Mouse (Mus musculus) forebrain, postnatal 0 days (tissue): ENCODE measurements at regions not wholly inside any gene's neighbourhood (a gene's known extent, or its start where the extent isn't known, plus 50 kb on each side); places are given as distances from the start of the nearest gene placed in this dataset.

Experiments
- ATAC-seq: fragments of 200-750 bp; cut with Nextera tagmentation; 2 replicates; pipeline ENCODE4 v1.8.0; 2017; ENCODE audit warnings: mild to moderate bottlenecking, moderate library complexity
- DNase-seq: peaks from one replicate; pipeline ENCODE4 v3.0.0-alpha.2; 2015
- H3K27ac ChIP-seq: fragments of 300-500 bp; sonication (generic); 2 replicates; pipeline ENCODE4 v1.5.1; 2014; ENCODE audit warnings: low read depth, mild to moderate bottlenecking, antibody characterized with exemption, low read length, moderate library complexity, mixed read lengths
- H3K27me3 ChIP-seq: fragments of 300-500 bp; sonication (generic); 2 replicates; pipeline ENCODE4 v1.6.1; 2014; ENCODE audit warnings: mild to moderate bottlenecking, low read length, mixed read lengths; ENCODE audit not compliant: insufficient read depth
- H3K36me3 ChIP-seq: fragments of 300-500 bp; sonication (generic); 2 replicates; pipeline ENCODE4 v1.6.1; 2014; ENCODE audit warnings: mild to moderate bottlenecking, moderate library complexity; ENCODE audit not compliant: insufficient read depth
- H3K4me1 ChIP-seq: fragments of 300-500 bp; sonication (generic); 2 replicates; pipeline ENCODE4 v1.6.1; 2014; ENCODE audit warnings: antibody characterized with exemption; ENCODE audit not compliant: insufficient read depth
- H3K4me2 ChIP-seq: fragments of 300-500 bp; sonication (generic); 2 replicates; pipeline ENCODE4 v1.6.1; 2014; ENCODE audit warnings: low read depth, mild to moderate bottlenecking, moderate library complexity
- H3K4me3 ChIP-seq: fragments of 300-500 bp; sonication (generic); 2 replicates; pipeline ENCODE4 v1.5.1; 2014; ENCODE audit warnings: low read depth, low read length, mixed read lengths
- H3K9ac ChIP-seq: fragments of 300-500 bp; sonication (generic); 2 replicates; pipeline ENCODE4 v1.6.1; 2014; ENCODE audit warnings: mild to moderate bottlenecking
- H3K9me3 ChIP-seq: fragments of 300-500 bp; sonication (generic); 2 replicates; pipeline ENCODE4 v1.6.1; 2016; ENCODE audit warnings: low read length
- CTCF ChIP-seq: sonication (generic); IDR thresholded peaks from 2 replicates; pipeline ENCODE4 v1.5.1; 2016; ENCODE audit warnings: antibody characterized with exemption, control low read depth, low read depth
- WGBS: fragments of 180-500 bp; shearing (Covaris S2); extraction: QIAGEN DNeasy Blood & Tissue Kit; methylation state at CpG from one replicate; pipeline ENCODE4 v1.1.7; 2014; 5-methylcytosine and 5-hydroxymethylcytosine counted together

DNA sequence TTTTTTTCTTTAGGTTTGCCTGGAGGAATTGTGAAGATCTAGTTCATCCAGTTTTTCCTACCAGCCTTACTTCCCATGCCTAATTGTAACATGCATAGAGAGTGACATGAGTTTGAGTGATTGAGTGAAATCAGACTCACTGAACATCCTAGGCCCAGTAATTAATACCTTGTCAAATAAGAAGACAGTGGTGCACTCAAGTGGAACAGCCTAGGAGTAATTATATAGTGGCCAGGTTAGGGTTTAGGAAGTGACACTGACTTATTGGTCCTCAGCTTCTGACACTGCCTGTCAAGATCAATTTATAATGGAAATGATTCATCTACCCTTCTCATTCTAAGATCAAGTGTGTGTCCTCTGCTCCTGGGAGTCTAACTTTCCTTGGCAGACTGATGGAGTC, 250.8 kb downstream of the Tpbg start:
- Histone ChIP-seq H3K4me2 (no peak overlapping the region), H3K27me3 (no peaks in the 10 kb centered on the region), H3K36me3 (no peaks in the 10 kb centered on the region), H3K27ac (no peak overlapping the region), H3K9me3 (no peaks in the 10 kb centered on the region), H3K4me1 (no peaks in the 10 kb centered on the region), H3K4me3 (no peak overlapping the region), H3K9ac (no peak overlapping the region)
- no peak for ATAC-seq
- no peak for DNase-seq
- TF ChIP-seq CTCF: no peak

GRCm38 (mm10) chr9:86095460-86095859, 253.3 kb downstream of the Tpbg start:
- no peak for TF ChIP-seq CTCF
- WGBS: 77% methylated on average over 2 of the region's 2 CpGs
- no peak overlapping the region for H3K9ac ChIP-seq
- no peaks in the 10 kb centered on the region for H3K4me1 ChIP-seq
- H3K4me3 ChIP-seq: no peak overlapping the region
- ATAC-seq (no peak), DNase-seq (no peak)
- H3K4me2 ChIP-seq: no peak overlapping the region
- H3K27ac ChIP-seq: no peak overlapping the region
- no peaks in the 10 kb centered on the region for H3K9me3 ChIP-seq
- H3K27me3 ChIP-seq: no peaks in the 10 kb centered on the region
- H3K36me3 ChIP-seq: no peaks in the 10 kb centered on the region

DNA sequence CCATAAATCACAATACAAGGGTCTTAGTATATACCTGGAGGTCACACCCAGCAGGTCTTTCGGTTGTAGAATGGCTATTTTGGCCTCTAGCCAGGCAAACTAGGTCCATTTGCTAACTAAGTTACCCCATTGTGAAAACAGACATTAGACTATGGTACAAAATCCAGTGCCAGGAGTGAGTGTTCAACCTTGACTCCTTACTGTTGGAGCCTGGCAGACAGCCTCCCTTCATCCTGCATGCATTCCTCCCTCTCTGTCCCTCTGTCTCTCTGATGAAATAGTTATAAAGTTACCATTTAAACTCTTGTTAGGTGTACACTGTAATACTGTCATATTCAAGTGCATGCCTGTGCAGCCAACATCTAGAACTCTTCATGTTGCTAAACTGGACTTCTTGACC, 254.1 kb downstream of the Tpbg start:
- Histone ChIP-seq H3K27ac (no peak overlapping the region), H3K9ac (no peak overlapping the region), H3K36me3 (no peaks in the 10 kb centered on the region), H3K4me3 (no peak overlapping the region), H3K4me2 (no peak overlapping the region), H3K4me1 (0 out of 2 replicates have a peak, but pooled peaks cover under 1% of the 10 kb centered on the region), H3K9me3 (no peaks in the 10 kb centered on the region), H3K27me3 (no peaks in the 10 kb centered on the region)
- TF ChIP-seq CTCF: no peak
- ATAC-seq: no peak
- no peak for DNase-seq
- 83% methylated on average over 1 of the region's 1 CpGs for WGBS

DNA sequence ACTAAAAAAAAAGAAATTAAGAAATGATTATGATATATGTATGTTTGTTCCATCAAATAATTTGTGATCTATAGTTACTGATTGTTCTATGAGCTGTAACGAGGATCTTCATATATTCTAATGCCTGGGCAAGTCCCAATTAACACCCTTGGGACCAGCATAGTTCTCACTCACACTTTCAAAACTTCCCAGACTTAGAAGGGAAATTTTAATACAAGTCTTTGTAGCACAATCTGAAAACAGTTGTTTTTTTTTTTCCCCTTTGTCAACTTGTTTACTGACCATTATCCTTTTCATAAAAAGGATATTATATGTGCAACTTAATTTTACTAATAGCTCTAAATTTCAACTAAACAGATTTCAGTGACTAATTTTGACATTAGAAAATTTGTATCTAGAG, 257.1 kb downstream of the Tpbg start:
- peaks cover 5% of the 10 kb centered on the region; the same call in 1 of the 2 replicates for H3K4me1 ChIP-seq
- no peak for ATAC-seq
- 72% methylated on average over 1 of the region's 1 CpGs for whole genome bisulfite sequencing

GRCm38 (mm10) chr9:86101360-86102086, 259.3 kb downstream of the Tpbg start:
- H3K4me3 ChIP-seq: no peak overlapping the region
- WGBS: 64% methylated on average over 8 of the region's 8 CpGs
- H3K36me3 ChIP-seq: no peaks in the 10 kb centered on the region
- H3K4me2 ChIP-seq: no peak overlapping the region
- no peak for TF ChIP-seq CTCF
- H3K4me1 ChIP-seq: peaks cover 5% of the 10 kb centered on the region; the same call in 1 of the 2 replicates
- H3K9ac ChIP-seq: no peak overlapping the region
- ATAC-seq (peak; percentile 53), DNase-seq (peak; percentile 27)
- no peaks in the 10 kb centered on the region for H3K27me3 ChIP-seq
- H3K27ac ChIP-seq: peak overlapping the region; percentile 21; the same call in 1 of the 2 replicates
- H3K9me3 ChIP-seq: no peaks in the 10 kb centered on the region

More for the DNA sequence above, 257.1 kb downstream of the Tpbg start:
- DNase-seq: no peak
- TF ChIP-seq CTCF: no peak
- no peak overlapping the region for H3K27ac ChIP-seq
- H3K27me3 ChIP-seq: no peaks in the 10 kb centered on the region
- H3K9ac ChIP-seq: no peak overlapping the region
- H3K36me3 ChIP-seq: no peaks in the 10 kb centered on the region
- H3K9me3 ChIP-seq: no peaks in the 10 kb centered on the region
- H3K4me3 ChIP-seq: no peak overlapping the region
- no peak overlapping the region for H3K4me2 ChIP-seq

DNA sequence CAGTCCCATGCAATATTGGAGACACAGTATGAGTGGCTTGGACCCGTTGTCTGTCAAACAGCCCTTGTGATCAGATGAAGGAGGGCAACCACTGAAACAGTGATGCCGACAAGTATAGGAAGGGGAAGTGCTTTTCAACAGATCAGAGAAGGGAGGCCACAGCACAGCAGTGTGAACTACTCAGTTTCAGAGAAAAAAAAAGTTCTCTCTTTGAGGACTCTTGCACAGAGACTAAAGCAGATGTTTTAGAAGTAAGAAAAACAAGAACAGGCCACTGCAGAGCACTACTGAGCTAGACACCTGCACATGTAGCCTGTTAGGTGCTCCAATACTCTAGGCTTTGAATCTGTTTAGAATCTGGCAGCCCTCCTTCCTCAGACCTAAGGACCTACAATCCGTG, 261.4 kb downstream of the Tpbg start:
- DNase-seq: no peak
- no peaks in the 10 kb centered on the region for H3K36me3 ChIP-seq
- no peak for ATAC-seq
- peaks cover 5% of the 10 kb centered on the region; the same call in 1 of the 2 replicates for H3K4me1 ChIP-seq
- no peak overlapping the region for H3K27ac ChIP-seq
- no peak overlapping the region for H3K4me3 ChIP-seq
- H3K4me2 ChIP-seq: no peak overlapping the region
- no peaks in the 10 kb centered on the region for H3K27me3 ChIP-seq
- H3K9me3 ChIP-seq: no peaks in the 10 kb centered on the region
- H3K9ac ChIP-seq: no peak overlapping the region
- 71% methylated on average over 3 of the region's 3 CpGs for WGBS
- no peak for TF ChIP-seq CTCF

GRCm38 (mm10) chr9:86104664-86105063, 262.5 kb downstream of the Tpbg start:
- 51% methylated on average over 3 of the region's 3 CpGs for WGBS
- Histone ChIP-seq H3K27ac (no peak overlapping the region), H3K9me3 (no peaks in the 10 kb centered on the region), H3K4me2 (no peak overlapping the region), H3K9ac (no peak overlapping the region), H3K36me3 (no peaks in the 10 kb centered on the region), H3K4me3 (no peak overlapping the region), H3K4me1 (peaks cover 5% of the 10 kb centered on the region; the same call in 1 of the 2 replicates), H3K27me3 (no peaks in the 10 kb centered on the region)
- ATAC-seq (no peak), DNase-seq (no peak)
- no peak for TF ChIP-seq CTCF
